Mouse (Mus musculus) stomach, embryonic 16.5 days (tissue): Measurements from ENCODE around the gene Fxyd3. TPM values are rescaled to one million over a fixed set of nuclear protein-coding genes. Genes with fewer than 3 reads are reported as not detected.

Experiments
- microRNA-seq: library from miRNA; unstranded; fragments of <30 nt; microRNA quantifications from one replicate; pipeline ENCODE4, GENCODE M21; 2016
- polyA plus RNA-seq: library from polyadenylated mRNA; unstranded; fragments of >200 nt; fragmentation: Nextera tagmentation; extraction: Ambion mirVana; gene quantifications from 2 replicates; pipeline ENCODE4 v1.2.1, GENCODE M21; 2015

The Fxyd3 gene
- polyA plus RNA-seq, 1 experiment from 2014 or later, result 497 TPM

Small RNAs within 50 kb of the gene (microRNA-seq; reads per million reads assigned to microRNA genes)
- gene Mir7050, result not detected

Other genes with a start within 250 kb of the Fxyd3 start
- gene Ffar3, start 220.5 kb downstream of the Fxyd3 start, polyA plus RNA-seq, result 0.44 and 0.47 TPM in 2 replicates
- 0.17 TPM in 2 replicates for gene Ffar1, start 215.1 kb downstream of the Fxyd3 start, polyA plus RNA-seq
- 0.08 and 0.29 TPM in 2 replicates for gene Cd22, start 196.4 kb downstream of the Fxyd3 start, polyA plus RNA-seq
- gene Mag, start 161.8 kb downstream of the Fxyd3 start, polyA plus RNA-seq, result 0.35 and 0.45 TPM in 2 replicates
- gene Hamp2, start 152.0 kb downstream of the Fxyd3 start, polyA plus RNA-seq, result not detected in 2 replicates
- 0.90 and 1.1 TPM in 2 replicates for gene Hamp, start 132.7 kb downstream of the Fxyd3 start, polyA plus RNA-seq
- 12.8 and 16.0 TPM in 2 replicates for gene Usf2, start 119.9 kb downstream of the Fxyd3 start, polyA plus RNA-seq
- 99.6 and 107 TPM in 2 replicates for gene Lsr, start 103.2 kb downstream of the Fxyd3 start, polyA plus RNA-seq
- gene Fam187b, start 102.9 kb downstream of the Fxyd3 start, polyA plus RNA-seq, result 8.8 and 10.0 TPM in 2 replicates
- 28.0 and 31.0 TPM in 2 replicates for gene Fxyd5, start 34.2 kb downstream of the Fxyd3 start, polyA plus RNA-seq
- 22.2 and 25.8 TPM in 2 replicates for gene Fxyd7, start 25.2 kb downstream of the Fxyd3 start, polyA plus RNA-seq
- gene Fxyd1, start 19.5 kb downstream of the Fxyd3 start, polyA plus RNA-seq, result 127 and 129 TPM in 2 replicates
- gene Lgi4, start 17.4 kb downstream of the Fxyd3 start, polyA plus RNA-seq, result 0.92 and 1.7 TPM in 2 replicates
- gene Hpn, start 38.6 kb upstream of the Fxyd3 start, polyA plus RNA-seq, result 35.7 and 36.0 TPM in 2 replicates
- gene Scn1b, start 50.3 kb upstream of the Fxyd3 start, polyA plus RNA-seq, result 0.80 and 1.4 TPM in 2 replicates
- 56.7 and 57.9 TPM in 2 replicates for gene Gramd1a, start 79.2 kb upstream of the Fxyd3 start, polyA plus RNA-seq
- gene Scgb2b2, start 213.8 kb upstream of the Fxyd3 start, polyA plus RNA-seq, result not detected in 2 replicates
- not detected in 2 replicates for gene Scgb1b2, start 215.1 kb upstream of the Fxyd3 start, polyA plus RNA-seq